Mouse (Mus musculus): ENCODE measurements around the gene Stat3.

GRCm38 (mm10) chr11:100854268-100854667, 85.1 kb downstream of the Stat3 start:
- no peak for TF ChIP-seq CTCF (conservative IDR thresholded peaks at IDR 0.05; ENCODE audit: insufficient read depth, insufficient read length, low read depth, low read length)
- TF ChIP-seq POLR2A (IDR thresholded peaks at IDR 0.05; ENCODE audit: low read depth, low read length): no peak

Data from kidney, adult 2 months (tissue).